Mouse (Mus musculus) hindbrain, embryonic 14.5 days (tissue): ENCODE data around the gene Cep85l. TPM values are rescaled to one million over a fixed set of nuclear protein-coding genes. Genes with fewer than 3 reads are reported as not detected.
A peak's percentile ranks its signal among the peaks of the same experiment; 100 is the strongest.

Experiments
- ATAC-seq: fragments of 200-750 bp; cut with Nextera tagmentation; 2 replicates; pipeline ENCODE4 v1.8.0; 2017; ENCODE audit warnings: moderate number of reproducible peaks, mild to moderate bottlenecking, moderate TSS enrichment, moderate library complexity; ENCODE audit not compliant: low FRiP score
- DNase-seq: peaks from one replicate; pipeline ENCODE4 v3.0.0-alpha.2; 2015; ENCODE audit warnings: low spot score
- H3K27ac ChIP-seq: fragments of 300-500 bp; sonication (generic); 2 replicates; pipeline ENCODE4 v1.5.1; 2014; ENCODE audit warnings: mild to moderate bottlenecking, moderate library complexity
- H3K27me3 ChIP-seq: fragments of 300-500 bp; sonication (generic); 2 replicates; pipeline ENCODE4 v1.6.1; 2014; ENCODE audit warnings: mild to moderate bottlenecking, low read length, mixed read lengths; ENCODE audit not compliant: control insufficient read depth, insufficient read depth
- H3K36me3 ChIP-seq: fragments of 300-500 bp; sonication (generic); replicated peaks from 2 replicates; pipeline ENCODE4 v1.6.1; 2014; ENCODE audit not compliant: control insufficient read depth, insufficient read depth
- H3K4me1 ChIP-seq: fragments of 300-500 bp; sonication (generic); replicated peaks from 2 replicates; pipeline ENCODE4 v1.6.1; 2014; ENCODE audit warnings: antibody characterized with exemption, low read length, mixed read lengths; ENCODE audit not compliant: control insufficient read depth, insufficient read depth
- H3K4me2 ChIP-seq: fragments of 300-500 bp; sonication (generic); replicated peaks from 2 replicates; pipeline ENCODE4 v1.6.1; 2014; ENCODE audit warnings: mild to moderate bottlenecking, moderate library complexity
- H3K4me3 ChIP-seq: fragments of 300-500 bp; sonication (generic); replicated peaks from 2 replicates; pipeline ENCODE4 v1.5.1; 2014; ENCODE audit warnings: mild to moderate bottlenecking, low read length
- H3K9ac ChIP-seq: fragments of 300-500 bp; sonication (generic); 2 replicates; pipeline ENCODE4 v1.6.1; 2014
- H3K9me3 ChIP-seq: fragments of 300-500 bp; sonication (generic); 2 replicates; pipeline ENCODE4 v1.6.1; 2016; ENCODE audit warnings: low read length; ENCODE audit not compliant: control insufficient read depth
- WGBS: fragments of 180-500 bp; shearing (Covaris S2); extraction: QIAGEN DNeasy Blood & Tissue Kit; methylation state at CpG from one replicate; pipeline ENCODE4 v1.1.7; 2014; 5-methylcytosine and 5-hydroxymethylcytosine counted together
- polyA plus RNA-seq: library from polyadenylated mRNA; unstranded; fragments of >200 nt; fragmentation: Nextera tagmentation; extraction: Ambion mirVana; gene quantifications from 2 replicates; pipeline ENCODE4 v1.2.1, GENCODE M21; 2014

The Cep85l gene
- polyA plus RNA-seq, 1 experiment from 2014 or later = 7.8 TPM

- H3K27ac ChIP-seq = no peak overlapping the region
- H3K36me3 ChIP-seq = no peaks in the 10 kb centered on the region
- no peaks in the 10 kb centered on the region for H3K9me3 ChIP-seq
- DNase-seq = no peak
- no peaks in the 10 kb centered on the region for H3K27me3 ChIP-seq
- H3K4me2 ChIP-seq = no peak overlapping the region
- peaks cover 13% of the 10 kb centered on the region; the same call in 1 of the 2 replicates for H3K4me1 ChIP-seq
- peak; percentile 21; the same call in 1 of the 2 replicates for ATAC-seq
- 57% methylated on average over 3 of the region's 3 CpGs for WGBS
- H3K4me3 ChIP-seq = no peak overlapping the region
- H3K9ac ChIP-seq = no peak overlapping the region
Measured at GRCm38 (mm10) chr10:53399053-53399452, 19.3 kb upstream of the Cep85l start.

- Histone ChIP-seq H3K36me3 (no peaks in the 10 kb centered on the region), H3K4me2 (peak overlapping the region; percentile 38), H3K4me1 (peaks cover 13% of the 10 kb centered on the region; the same call in 1 of the 2 replicates), H3K4me3 (no peak overlapping the region), H3K9ac (no peak overlapping the region), H3K27me3 (no peaks in the 10 kb centered on the region), H3K27ac (no peak overlapping the region), H3K9me3 (no peaks in the 10 kb centered on the region)
- ATAC-seq (0 out of 2 replicates have a peak, but pooled peaks have one; percentile 37), DNase-seq (no peak)
- 8% methylated on average over 9 of the region's 9 CpGs for WGBS
Measured at GRCm38 (mm10) chr10:53398540-53398902, 18.8 kb upstream of the Cep85l start.

GRCm38 (mm10) chr10:53397846-53398539 lies 18.2 kb upstream of the Cep85l start:
- Histone ChIP-seq H3K4me2 (peak overlapping the region; percentile 38), H3K4me3 (no peak overlapping the region), H3K4me1 (peaks cover 13% of the 10 kb centered on the region; the same call in 1 of the 2 replicates), H3K27me3 (no peaks in the 10 kb centered on the region), H3K9me3 (no peaks in the 10 kb centered on the region), H3K27ac (no peak overlapping the region), H3K9ac (no peak overlapping the region), H3K36me3 (no peaks in the 10 kb centered on the region)
- DNase-seq (no peak), ATAC-seq (no peak)
- WGBS = 53% methylated on average over 10 of the region's 10 CpGs

- peaks cover 13% of the 10 kb centered on the region; the same call in 1 of the 2 replicates for H3K4me1 ChIP-seq
- ATAC-seq = no peak
- no peak for DNase-seq
Measured at GRCm38 (mm10) chr10:53394923-53395629, 15.3 kb upstream of the Cep85l start.

GRCm38 (mm10) chr10:53388227-53388920 lies 8.6 kb upstream of the Cep85l start:
- H3K4me1 ChIP-seq = no peaks in the 10 kb centered on the region
- 73% methylated on average over 6 of the region's 6 CpGs for WGBS

More at GRCm38 (mm10) chr10:53394923-53395629, 15.3 kb upstream of the Cep85l start:
- Histone ChIP-seq H3K9ac (no peak overlapping the region), H3K27me3 (no peaks in the 10 kb centered on the region), H3K27ac (no peak overlapping the region), H3K4me3 (no peak overlapping the region), H3K36me3 (no peaks in the 10 kb centered on the region), H3K4me2 (no peak overlapping the region), H3K9me3 (no peaks in the 10 kb centered on the region)
- 71% methylated on average over 9 of the region's 9 CpGs for WGBS

GRCm38 (mm10) chr10:53385438-53385837 lies 5.7 kb upstream of the Cep85l start:
- WGBS = 86% methylated on average over 5 of the region's 5 CpGs
- Histone ChIP-seq H3K27ac (no peak overlapping the region), H3K9ac (no peak overlapping the region), H3K36me3 (no peaks in the 10 kb centered on the region), H3K4me1 (no peaks in the 10 kb centered on the region), H3K27me3 (no peaks in the 10 kb centered on the region), H3K4me2 (no peak overlapping the region), H3K9me3 (no peaks in the 10 kb centered on the region), H3K4me3 (no peak overlapping the region)
- DNase-seq = no peak
- ATAC-seq = no peak

More at GRCm38 (mm10) chr10:53388227-53388920, 8.6 kb upstream of the Cep85l start:
- ATAC-seq (no peak), DNase-seq (no peak)
- no peaks in the 10 kb centered on the region for H3K36me3 ChIP-seq
- H3K4me3 ChIP-seq = no peak overlapping the region
- no peaks in the 10 kb centered on the region for H3K9me3 ChIP-seq
- H3K9ac ChIP-seq = no peak overlapping the region
- no peaks in the 10 kb centered on the region for H3K27me3 ChIP-seq
- no peak overlapping the region for H3K27ac ChIP-seq
- H3K4me2 ChIP-seq = no peak overlapping the region

- no peaks in the 10 kb centered on the region for H3K9me3 ChIP-seq
- no peaks in the 10 kb centered on the region for H3K36me3 ChIP-seq
- WGBS = 91% methylated on average over 1 of the region's 1 CpGs
- H3K4me1 ChIP-seq = peaks cover 4% of the 10 kb centered on the region; the same call in 1 of the 2 replicates
- DNase-seq (no peak), ATAC-seq (no peak)
- H3K27me3 ChIP-seq = no peaks in the 10 kb centered on the region
- no peak overlapping the region for H3K27ac ChIP-seq
- H3K4me3 ChIP-seq = no peak overlapping the region
- no peak overlapping the region for H3K4me2 ChIP-seq
- H3K9ac ChIP-seq = no peak overlapping the region
Measured at GRCm38 (mm10) chr10:53384896-53385295, 5.1 kb upstream of the Cep85l start.

- Histone ChIP-seq H3K9ac (no peak overlapping the region), H3K9me3 (no peaks in the 10 kb centered on the region), H3K27me3 (no peaks in the 10 kb centered on the region), H3K36me3 (no peaks in the 10 kb centered on the region), H3K4me2 (no peak overlapping the region), H3K27ac (no peak overlapping the region), H3K4me1 (peaks cover 14% of the 10 kb centered on the region), H3K4me3 (no peak overlapping the region)
- DNase-seq = no peak
- 79% methylated on average over 7 of the region's 7 CpGs for WGBS
- no peak for ATAC-seq
Measured at GRCm38 (mm10) chr10:53382696-53383365, 3.1 kb upstream of the Cep85l start.
